Mouse (Mus musculus) hindbrain, embryonic 14.5 days (tissue): Measurements from ENCODE around the gene Bmpr2. TPM values are rescaled to one million over a fixed set of nuclear protein-coding genes. Genes with fewer than 3 reads are reported as not detected.

Experiments
- ATAC-seq: fragments of 200-750 bp; cut with Nextera tagmentation; 2 replicates; pipeline ENCODE4 v1.8.0; 2017; ENCODE audit warnings: moderate number of reproducible peaks, mild to moderate bottlenecking, moderate TSS enrichment, moderate library complexity; ENCODE audit not compliant: low FRiP score
- DNase-seq: peaks from one replicate; pipeline ENCODE4 v3.0.0-alpha.2; 2015; ENCODE audit warnings: low spot score
- H3K27ac ChIP-seq: fragments of 300-500 bp; sonication (generic); 2 replicates; pipeline ENCODE4 v1.5.1; 2014; ENCODE audit warnings: mild to moderate bottlenecking, moderate library complexity
- H3K27me3 ChIP-seq: fragments of 300-500 bp; sonication (generic); 2 replicates; pipeline ENCODE4 v1.6.1; 2014; ENCODE audit warnings: mild to moderate bottlenecking, low read length, mixed read lengths; ENCODE audit not compliant: control insufficient read depth, insufficient read depth
- H3K36me3 ChIP-seq: fragments of 300-500 bp; sonication (generic); replicated peaks from 2 replicates; pipeline ENCODE4 v1.6.1; 2014; ENCODE audit not compliant: control insufficient read depth, insufficient read depth
- H3K4me1 ChIP-seq: fragments of 300-500 bp; sonication (generic); replicated peaks from 2 replicates; pipeline ENCODE4 v1.6.1; 2014; ENCODE audit warnings: antibody characterized with exemption, low read length, mixed read lengths; ENCODE audit not compliant: control insufficient read depth, insufficient read depth
- H3K4me2 ChIP-seq: fragments of 300-500 bp; sonication (generic); replicated peaks from 2 replicates; pipeline ENCODE4 v1.6.1; 2014; ENCODE audit warnings: mild to moderate bottlenecking, moderate library complexity
- H3K4me3 ChIP-seq: fragments of 300-500 bp; sonication (generic); replicated peaks from 2 replicates; pipeline ENCODE4 v1.5.1; 2014; ENCODE audit warnings: mild to moderate bottlenecking, low read length
- H3K9ac ChIP-seq: fragments of 300-500 bp; sonication (generic); 2 replicates; pipeline ENCODE4 v1.6.1; 2014
- H3K9me3 ChIP-seq: fragments of 300-500 bp; sonication (generic); 2 replicates; pipeline ENCODE4 v1.6.1; 2016; ENCODE audit warnings: low read length; ENCODE audit not compliant: control insufficient read depth
- WGBS: fragments of 180-500 bp; shearing (Covaris S2); extraction: QIAGEN DNeasy Blood & Tissue Kit; methylation state at CpG from one replicate; pipeline ENCODE4 v1.1.7; 2014; 5-methylcytosine and 5-hydroxymethylcytosine counted together
- polyA plus RNA-seq: library from polyadenylated mRNA; unstranded; fragments of >200 nt; fragmentation: Nextera tagmentation; extraction: Ambion mirVana; gene quantifications from 2 replicates; pipeline ENCODE4 v1.2.1, GENCODE M21; 2014

Gene Bmpr2
- polyA plus RNA-seq, 1 experiment from 2014 or later: 18.4 TPM

GRCm38 (mm10) chr1:59883349-59884134 is 120.3 kb downstream of the Bmpr2 start:
- H3K9ac ChIP-seq: no peak overlapping the region
- no peaks in the 10 kb centered on the region for H3K27me3 ChIP-seq
- 32% methylated on average over 3 of the region's 3 CpGs for WGBS
- peak; percentile 55; the same call in 1 of the 2 replicates for ATAC-seq
- peaks cover 17% of the 10 kb centered on the region for H3K36me3 ChIP-seq
- H3K4me2 ChIP-seq: no peak overlapping the region
- H3K27ac ChIP-seq: no peak overlapping the region
- no peak overlapping the region for H3K4me3 ChIP-seq
- H3K4me1 ChIP-seq: no peaks in the 10 kb centered on the region
- no peaks in the 10 kb centered on the region for H3K9me3 ChIP-seq
- peak; percentile 82 for DNase-seq

- no peaks in the 10 kb centered on the region for H3K4me1 ChIP-seq
- no peaks in the 10 kb centered on the region for H3K9me3 ChIP-seq
- no peaks in the 10 kb centered on the region for H3K36me3 ChIP-seq
- H3K4me2 ChIP-seq: no peak overlapping the region
- H3K4me3 ChIP-seq: no peak overlapping the region
- H3K27ac ChIP-seq: no peak overlapping the region
- ATAC-seq (no peak), DNase-seq (no peak)
- H3K27me3 ChIP-seq: no peaks in the 10 kb centered on the region
- no peak overlapping the region for H3K9ac ChIP-seq
- WGBS: 66% methylated on average over 4 of the region's 4 CpGs
Measured at GRCm38 (mm10) chr1:59886899-59887298, 123.7 kb downstream of the Bmpr2 start.

GRCm38 (mm10) chr1:59888018-59888417 is 124.8 kb downstream of the Bmpr2 start:
- H3K9ac ChIP-seq: no peak overlapping the region
- DNase-seq (no peak), ATAC-seq (no peak)
- no peak overlapping the region for H3K4me2 ChIP-seq
- H3K4me3 ChIP-seq: no peak overlapping the region
- H3K4me1 ChIP-seq: no peaks in the 10 kb centered on the region
- H3K27me3 ChIP-seq: no peaks in the 10 kb centered on the region
- H3K36me3 ChIP-seq: no peaks in the 10 kb centered on the region
- no peak overlapping the region for H3K27ac ChIP-seq
- H3K9me3 ChIP-seq: 0 out of 2 replicates have a peak, but pooled peaks cover 3% of the 10 kb centered on the region

GRCm38 (mm10) chr1:59891185-59891584 is 128.0 kb downstream of the Bmpr2 start:
- no peak for DNase-seq
- Histone ChIP-seq H3K4me1 (no peaks in the 10 kb centered on the region), H3K4me2 (no peak overlapping the region), H3K27me3 (no peaks in the 10 kb centered on the region), H3K9me3 (0 out of 2 replicates have a peak, but pooled peaks cover 3% of the 10 kb centered on the region), H3K9ac (no peak overlapping the region), H3K27ac (no peak overlapping the region), H3K36me3 (no peaks in the 10 kb centered on the region), H3K4me3 (no peak overlapping the region)
- WGBS: 82% methylated on average over 4 of the region's 4 CpGs
- no peak for ATAC-seq

- no peak overlapping the region for H3K4me2 ChIP-seq
- H3K27me3 ChIP-seq: no peaks in the 10 kb centered on the region
- DNase-seq (no peak), ATAC-seq (no peak)
- H3K36me3 ChIP-seq: no peaks in the 10 kb centered on the region
- 89% methylated on average over 8 of the region's 8 CpGs for WGBS
- no peak overlapping the region for H3K9ac ChIP-seq
- 0 out of 2 replicates have a peak, but pooled peaks cover 3% of the 10 kb centered on the region for H3K9me3 ChIP-seq
- no peaks in the 10 kb centered on the region for H3K4me1 ChIP-seq
- H3K27ac ChIP-seq: no peak overlapping the region
- H3K4me3 ChIP-seq: no peak overlapping the region
Measured at GRCm38 (mm10) chr1:59892777-59893176, 129.6 kb downstream of the Bmpr2 start.

- DNase-seq (no peak), ATAC-seq (no peak)
- no peaks in the 10 kb centered on the region for H3K36me3 ChIP-seq
- H3K27ac ChIP-seq: no peak overlapping the region
- WGBS: 90% methylated on average over 4 of the region's 4 CpGs
- no peak overlapping the region for H3K4me2 ChIP-seq
- no peak overlapping the region for H3K4me3 ChIP-seq
- no peaks in the 10 kb centered on the region for H3K4me1 ChIP-seq
- H3K9ac ChIP-seq: no peak overlapping the region
- no peaks in the 10 kb centered on the region for H3K27me3 ChIP-seq
- H3K9me3 ChIP-seq: 0 out of 2 replicates have a peak, but pooled peaks cover 3% of the 10 kb centered on the region
Measured at GRCm38 (mm10) chr1:59894025-59894424, 130.8 kb downstream of the Bmpr2 start.

- no peaks in the 10 kb centered on the region for H3K27me3 ChIP-seq
- DNase-seq: no peak
- 51% methylated on average over 4 of the region's 4 CpGs for WGBS
Measured at GRCm38 (mm10) chr1:59895456-59895855, 132.3 kb downstream of the Bmpr2 start.

GRCm38 (mm10) chr1:59897147-59897798 is 134.1 kb downstream of the Bmpr2 start:
- Histone ChIP-seq H3K4me3 (no peak overlapping the region), H3K9ac (no peak overlapping the region), H3K4me2 (no peak overlapping the region), H3K4me1 (no peaks in the 10 kb centered on the region), H3K36me3 (no peaks in the 10 kb centered on the region), H3K27ac (no peak overlapping the region), H3K9me3 (0 out of 2 replicates have a peak, but pooled peaks cover under 1% of the 10 kb centered on the region), H3K27me3 (no peaks in the 10 kb centered on the region)
- DNase-seq (no peak), ATAC-seq (no peak)
- 52% methylated on average over 5 of the region's 5 CpGs for WGBS

More at GRCm38 (mm10) chr1:59895456-59895855, 132.3 kb downstream of the Bmpr2 start:
- H3K27ac ChIP-seq: no peak overlapping the region
- no peaks in the 10 kb centered on the region for H3K4me1 ChIP-seq
- 0 out of 2 replicates have a peak, but pooled peaks cover 3% of the 10 kb centered on the region for H3K9me3 ChIP-seq
- no peak overlapping the region for H3K4me2 ChIP-seq
- H3K9ac ChIP-seq: no peak overlapping the region
- H3K36me3 ChIP-seq: no peaks in the 10 kb centered on the region
- H3K4me3 ChIP-seq: no peak overlapping the region
- ATAC-seq: no peak

- no peaks in the 10 kb centered on the region for H3K4me1 ChIP-seq
- no peak overlapping the region for H3K9ac ChIP-seq
- H3K4me2 ChIP-seq: no peak overlapping the region
- no peaks in the 10 kb centered on the region for H3K36me3 ChIP-seq
- ATAC-seq: no peak
- no peak overlapping the region for H3K4me3 ChIP-seq
- no peak for DNase-seq
- 96% methylated on average over 2 of the region's 2 CpGs for WGBS
- no peaks in the 10 kb centered on the region for H3K9me3 ChIP-seq
- H3K27ac ChIP-seq: no peak overlapping the region
- H3K27me3 ChIP-seq: no peaks in the 10 kb centered on the region
Measured at GRCm38 (mm10) chr1:59899679-59900078, 136.5 kb downstream of the Bmpr2 start.
